Mouse (Mus musculus) gastrocnemius, postnatal 25 days (tissue): ENCODE data around the gene Nek7. TPM values are rescaled to one million over a fixed set of nuclear protein-coding genes. Genes with fewer than 3 reads are reported as not detected.

Experiments
- DNase-seq: peaks from one replicate; pipeline ENCODE4 v3.0.0; 2022
- total RNA-seq, 2 experiments: library from RNA; stranded (reverse); gene quantifications; 1 replicate in 1 of 2; 2 replicates in 1 of 2; pipeline ENCODE4 v1.2.3; 2021

Gene Nek7
- total RNA-seq, 2 experiments from 2014 or later, result 70.1 to 81.7 TPM

- no peak for DNase-seq
Observed at GRCm38 (mm10) chr1:138608336-138608735, 11.6 kb downstream of the Nek7 start.

DNA sequence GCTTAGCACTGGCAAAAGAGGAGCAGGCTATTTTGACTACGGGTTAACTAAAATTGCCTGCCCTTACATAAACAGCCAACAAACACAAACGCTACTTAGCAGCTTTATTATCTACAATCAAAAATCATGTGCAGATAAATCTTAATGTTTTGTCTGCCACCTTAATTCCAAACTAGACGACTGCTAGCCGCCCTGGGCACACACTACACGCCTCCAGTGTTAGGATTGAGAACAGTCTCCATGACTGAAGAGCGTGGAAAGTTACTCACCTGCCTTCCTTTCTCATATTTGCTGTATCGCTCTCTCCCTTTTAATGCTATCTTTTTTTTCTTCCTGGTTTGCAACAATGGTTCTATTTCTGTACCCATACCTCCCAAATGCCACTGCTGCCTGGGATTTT, 12.1 kb downstream of the Nek7 start:
- DNase-seq, result no peak

- peak; percentile 36 for DNase-seq
Observed at GRCm38 (mm10) chr1:138606771-138607170, 13.2 kb downstream of the Nek7 start.

GRCm38 (mm10) chr1:138604736-138605135, 15.2 kb downstream of the Nek7 start:
- DNase-seq, result no peak

GRCm38 (mm10) chr1:138603974-138604373, 16.0 kb downstream of the Nek7 start:
- DNase-seq, result no peak

DNA sequence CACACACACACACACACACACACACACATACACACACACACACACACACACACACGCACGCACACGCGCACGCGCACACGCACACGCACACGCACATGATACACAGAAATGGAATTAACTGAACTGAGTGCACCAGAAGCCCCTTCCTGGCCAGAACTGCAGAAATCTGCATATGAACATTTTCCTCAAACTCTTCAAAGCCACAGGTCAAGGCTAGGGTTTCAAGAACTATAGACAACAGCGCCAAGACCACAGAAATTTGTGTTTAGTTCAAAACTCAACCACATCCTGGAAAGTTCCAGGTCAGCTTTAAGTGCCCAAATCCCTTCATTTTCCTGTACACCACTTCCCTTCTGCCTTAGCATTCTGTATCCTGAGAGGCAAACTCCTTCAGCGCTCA, 21.9 kb downstream of the Nek7 start:
- DNase-seq, result no peak

- DNase-seq, result no peak
Observed at GRCm38 (mm10) chr1:138596127-138596706, 23.7 kb downstream of the Nek7 start.

DNA sequence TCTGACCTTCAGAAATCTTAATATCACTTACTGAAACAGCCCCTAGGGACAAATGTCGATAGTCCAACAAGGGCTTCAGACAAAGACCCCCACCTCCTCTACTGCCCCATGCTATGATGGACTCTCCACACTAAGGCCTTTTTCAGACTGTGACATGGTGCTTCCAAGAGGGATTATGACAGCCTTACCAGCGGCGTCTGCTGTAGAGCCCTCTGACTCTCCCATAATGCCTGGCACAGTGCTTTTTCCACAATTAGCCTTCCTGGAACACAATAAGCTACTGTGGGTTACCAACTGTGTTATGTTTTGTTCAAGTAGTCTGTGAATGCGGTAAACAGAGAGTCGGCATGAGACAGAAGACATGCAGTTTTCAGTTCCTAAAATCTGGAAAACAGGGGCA, 25.0 kb downstream of the Nek7 start:
- no peak for DNase-seq

DNA sequence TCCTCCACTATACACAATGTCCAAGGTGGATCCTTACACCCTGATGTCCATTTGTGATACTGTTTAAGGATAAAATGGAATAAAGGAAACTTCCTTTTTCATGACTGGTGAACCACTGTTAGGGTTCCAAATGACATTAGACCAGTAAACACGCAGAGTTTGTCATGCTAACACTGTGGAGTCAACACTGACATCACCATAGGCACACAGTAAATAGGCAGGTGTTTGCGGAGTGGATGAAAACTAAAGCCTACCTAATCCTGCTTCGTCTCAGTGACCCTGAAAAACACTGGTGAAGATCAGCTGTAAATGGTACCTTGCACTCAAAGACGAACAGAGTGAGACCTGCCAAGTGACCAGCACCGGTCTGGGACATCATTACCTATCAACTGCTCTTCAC, 26.0 kb downstream of the Nek7 start:
- no peak for DNase-seq

- no peak for DNase-seq
Observed at GRCm38 (mm10) chr1:138592466-138592865, 27.5 kb downstream of the Nek7 start.

GRCm38 (mm10) chr1:138590451-138591022, 29.4 kb downstream of the Nek7 start:
- DNase-seq, result no peak

- DNase-seq, result no peak
Observed at GRCm38 (mm10) chr1:138589126-138589525, 30.8 kb downstream of the Nek7 start.

DNA sequence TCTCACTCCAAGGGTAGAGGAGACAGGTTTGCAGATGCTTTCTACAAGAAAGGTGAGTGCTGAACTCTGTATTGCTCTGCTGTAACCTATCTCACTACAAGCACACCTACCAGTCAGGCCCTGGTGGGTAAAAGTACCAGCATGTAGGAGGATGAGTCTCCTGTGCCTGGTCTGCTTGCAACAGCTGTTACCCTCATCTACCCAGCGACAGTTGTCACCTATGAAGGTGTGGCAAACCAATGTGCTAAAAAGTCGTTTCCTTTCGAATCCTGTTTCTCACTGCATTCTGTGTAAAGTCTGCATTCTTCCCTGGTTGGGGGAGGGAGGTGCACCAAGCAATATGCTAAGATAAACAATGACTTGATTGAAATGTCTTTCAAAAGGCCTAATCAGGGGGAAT, 32.1 kb downstream of the Nek7 start:
- DNase-seq, result no peak

DNA sequence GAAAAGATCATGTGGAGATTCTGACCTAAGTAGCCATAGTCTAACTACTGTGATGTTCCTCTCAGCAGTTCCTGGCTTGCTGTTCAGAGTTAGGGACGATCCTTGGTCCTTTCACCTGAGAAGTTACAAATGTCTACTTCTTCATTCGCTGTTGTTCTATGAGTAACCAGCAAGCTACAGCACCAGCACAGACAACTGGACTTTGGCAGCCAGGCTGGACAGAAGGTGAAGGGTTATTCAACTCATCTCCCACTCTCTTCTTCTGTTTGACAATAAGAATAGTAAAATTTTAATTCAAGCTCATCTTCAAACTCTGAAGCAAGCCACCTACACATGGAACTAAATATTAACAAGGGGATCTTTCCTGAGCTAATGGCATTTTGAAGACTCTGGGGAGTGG, 33.0 kb downstream of the Nek7 start:
- no peak for DNase-seq

DNA sequence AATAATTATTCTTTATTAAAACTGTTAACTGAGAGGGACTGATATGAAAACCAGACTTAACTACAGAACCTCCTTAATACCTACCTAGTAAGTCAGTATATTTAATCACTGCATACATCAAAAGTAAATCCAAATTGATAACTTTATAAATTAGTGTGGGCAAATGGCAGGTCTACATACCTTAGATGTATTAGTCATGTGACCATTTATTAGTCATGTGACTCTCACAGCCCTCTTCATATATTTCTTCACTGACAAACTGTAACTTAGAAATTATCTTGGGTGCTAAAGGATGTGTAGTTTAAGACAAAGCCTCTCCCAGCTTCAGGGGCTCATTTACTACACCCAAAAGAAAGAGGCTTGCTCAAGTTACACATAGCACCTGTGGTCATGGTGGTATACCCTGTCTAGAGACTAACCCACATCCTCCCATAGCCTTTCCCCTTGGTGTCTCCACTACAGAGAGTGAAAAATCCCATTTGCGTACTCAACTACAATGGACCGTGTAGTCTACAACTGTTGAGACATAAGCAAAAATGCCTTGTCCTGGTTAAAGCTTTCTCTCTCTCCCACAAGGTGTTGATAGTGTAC, 35.4 kb downstream of the Nek7 start:
- no peak for DNase-seq

DNA sequence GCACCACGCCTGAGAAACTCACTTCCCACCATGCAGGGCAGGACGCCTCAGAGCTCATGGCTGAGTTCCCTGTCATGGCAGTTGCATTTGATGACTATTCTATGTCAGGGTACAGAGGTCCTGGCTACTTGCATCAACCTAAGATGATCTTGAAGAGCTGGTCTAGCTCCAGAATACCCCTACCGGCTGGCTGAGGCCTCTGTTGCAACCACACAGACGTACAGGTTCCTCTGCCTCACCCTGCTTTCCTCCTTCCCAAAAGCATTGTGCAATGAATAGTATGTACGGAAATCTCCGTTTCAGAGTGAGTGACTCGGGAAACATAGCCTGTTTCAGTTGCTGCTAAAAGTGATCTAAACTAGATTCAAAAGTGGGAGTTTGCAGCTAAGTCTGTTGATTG, 37.7 kb downstream of the Nek7 start:
- DNase-seq, result no peak

DNA sequence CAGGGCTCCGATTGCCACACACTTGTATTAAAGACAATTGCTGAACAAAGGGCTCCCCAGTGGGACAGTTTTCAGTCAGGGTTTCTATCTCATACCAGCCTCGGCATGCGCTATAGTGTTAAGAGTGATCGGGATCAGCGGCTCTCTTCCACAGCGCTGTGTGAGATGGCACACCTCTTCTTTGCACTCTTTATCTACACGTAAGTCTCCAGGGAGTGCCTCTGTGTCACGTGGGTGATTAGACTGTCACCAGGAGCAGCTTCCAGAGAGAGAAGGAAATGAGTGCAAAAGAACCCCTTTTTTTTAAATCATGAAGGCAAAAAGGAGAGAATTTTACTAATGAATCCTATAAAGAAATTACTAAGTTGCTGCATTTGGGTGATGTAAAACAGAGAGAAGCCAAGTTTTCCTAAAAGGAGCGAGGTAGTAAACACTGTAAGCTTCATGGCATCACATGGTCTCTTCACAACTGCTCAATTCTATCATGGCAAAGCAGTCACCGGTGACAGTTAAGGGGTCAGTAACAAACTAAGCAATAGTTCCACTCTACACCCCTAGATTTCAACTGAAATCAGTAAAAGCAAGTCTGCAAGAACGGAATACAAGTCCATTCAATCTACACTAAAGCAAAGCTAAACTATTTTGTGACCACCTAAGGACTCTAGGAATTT, 40.0 kb downstream of the Nek7 start:
- DNase-seq, result no peak

- no peak for DNase-seq
Observed at GRCm38 (mm10) chr1:138579207-138579606, 40.7 kb downstream of the Nek7 start.

DNA sequence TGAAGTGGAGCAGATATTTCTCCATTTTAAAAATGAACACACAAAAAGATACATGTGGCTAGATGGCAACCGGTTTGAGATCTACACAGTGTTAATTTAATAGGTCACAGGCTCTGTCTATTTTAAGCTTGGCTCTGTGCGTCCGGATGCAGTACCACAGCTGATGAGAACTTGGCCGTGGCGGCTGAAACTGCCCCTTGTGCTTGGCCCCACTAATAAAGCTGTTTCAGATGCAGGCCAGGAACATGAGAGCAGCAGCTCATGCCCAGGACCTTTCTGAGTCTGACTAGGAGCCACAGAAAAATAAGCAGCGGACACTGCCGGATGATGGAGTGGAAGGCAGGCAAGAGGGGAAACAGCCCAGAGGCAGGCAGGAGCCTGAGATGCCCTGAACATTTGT, 43.1 kb downstream of the Nek7 start:
- DNase-seq, result peak; percentile 78

GRCm38 (mm10) chr1:138576066-138576697, 43.8 kb downstream of the Nek7 start:
- no peak for DNase-seq

- DNase-seq, result no peak
Observed at GRCm38 (mm10) chr1:138575629-138576028, 44.3 kb downstream of the Nek7 start.

- DNase-seq, result no peak
Observed at GRCm38 (mm10) chr1:138571565-138572361, 48.2 kb downstream of the Nek7 start.
